Mouse (Mus musculus) urinary bladder, postnatal 0 days (tissue): ENCODE measurements around the gene Gm4070. TPM values are rescaled to one million over a fixed set of nuclear protein-coding genes. Genes with fewer than 3 reads are reported as not detected.

Experiments
- polyA plus RNA-seq: library from polyadenylated mRNA; unstranded; fragments of >200 nt; fragmentation: Nextera tagmentation; extraction: Ambion mirVana; gene quantifications from 2 replicates; pipeline ENCODE4 v1.2.1, GENCODE M21; 2015

The Gm4070 gene
- 0.57 and 0.91 TPM in 2 replicates for polyA plus RNA-seq

DNA sequence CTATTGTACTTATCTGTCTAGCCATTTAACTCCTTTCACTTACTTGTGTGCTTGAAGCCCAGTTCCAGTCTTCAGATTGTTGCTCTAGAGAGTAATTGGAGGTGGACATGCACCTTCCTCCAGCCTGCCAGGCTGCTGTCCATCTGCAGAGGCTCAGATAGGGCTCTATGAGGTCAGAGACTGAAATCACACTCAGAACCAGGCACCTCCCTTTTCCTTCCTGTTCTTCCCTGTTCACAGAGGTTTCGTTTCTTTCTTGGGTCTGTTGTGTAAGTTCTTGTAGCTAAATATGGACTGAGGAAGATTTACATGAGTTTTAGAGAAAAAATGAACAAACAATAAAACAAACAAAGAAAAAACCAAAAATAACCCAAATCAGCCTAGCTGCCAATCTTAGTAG is at the start of gene Gm4070:
Gm4070 (minus strand) TSS at position 156 of the 400 bp plus-strand sequence.

Other genes with a start within 250 kb of the Gm4070 start
- gene Ilk, start 217.4 kb downstream of the Gm4070 start, polyA plus RNA-seq = 997 and 1,007 TPM in 2 replicates
- 21.7 and 26.0 TPM in 2 replicates for gene Rrp8, start 216.6 kb downstream of the Gm4070 start, polyA plus RNA-seq
- 83.7 and 100 TPM in 2 replicates for gene Taf10, start 209.6 kb downstream of the Gm4070 start, polyA plus RNA-seq
- gene Tpp1, start 201.7 kb downstream of the Gm4070 start, polyA plus RNA-seq = 82.6 and 86.1 TPM in 2 replicates
- gene Dchs1, start 166.3 kb downstream of the Gm4070 start, polyA plus RNA-seq = 2.9 and 3.0 TPM in 2 replicates
- gene Mrpl17, start 142.9 kb downstream of the Gm4070 start, polyA plus RNA-seq = 395 and 404 TPM in 2 replicates